Mouse (Mus musculus) heart, adult 2 months (tissue): Measurements from ENCODE around the gene Tsc1. TPM values are rescaled to one million over a fixed set of nuclear protein-coding genes. Genes with fewer than 3 reads are reported as not detected.
A peak's percentile ranks its signal among the peaks of the same experiment; 100 is the strongest.

Source experiments
- DNase-seq, 2 experiments: peaks; one replicate each; pipeline ENCODE4 v3.0.0; 2021
- H3K27ac ChIP-seq: fragments of 200-600 bp; 2 replicates; pipeline ENCODE4 v1.8.1; 2022
- H3K27me3 ChIP-seq: fragments of 200-500 bp; 2 replicates; pipeline ENCODE4 v1.6.1; 2012; ENCODE audit warnings: mild to moderate bottlenecking, low read length, inconsistent platforms, mixed read lengths; ENCODE audit not compliant: control insufficient read depth, insufficient read depth
- H3K36me3 ChIP-seq: fragments of 200-500 bp; 2 replicates; pipeline ENCODE4 v1.6.1; 2012; ENCODE audit warnings: low read length, inconsistent platforms; ENCODE audit not compliant: control insufficient read depth, insufficient read depth
- H3K4me1 ChIP-seq: fragments of 200-500 bp; 2 replicates; pipeline ENCODE4 v1.6.1; 2011; ENCODE audit warnings: low read length; ENCODE audit not compliant: control insufficient read depth, insufficient read depth
- H3K4me3 ChIP-seq: fragments of 200-600 bp; 2 replicates; pipeline ENCODE4 v1.8.1; 2022
- H3K79me2 ChIP-seq: fragments of 200-500 bp; replicated peaks from 2 replicates; pipeline ENCODE4 v1.6.1; 2012; ENCODE audit warnings: mild to moderate bottlenecking, inconsistent platforms, low read length, moderate library complexity, mixed read lengths; ENCODE audit not compliant: control insufficient read depth, insufficient read depth
- H3K9ac ChIP-seq: fragments of 200-500 bp; 2 replicates; pipeline ENCODE4 v1.6.1; 2012; ENCODE audit warnings: low read depth, mild to moderate bottlenecking, control low read depth, inconsistent platforms, low read length, mixed read lengths
- CTCF ChIP-seq: fragments of 200-600 bp; IDR thresholded peaks from 2 replicates; pipeline ENCODE4 v1.8.1; 2022; ENCODE audit warnings: antibody characterized with exemption, mild to moderate bottlenecking, moderate library complexity
- EP300 ChIP-seq: fragments of 200-500 bp; IDR thresholded peaks from 2 replicates; pipeline ENCODE4 v1.6.1; 2011; ENCODE audit warnings: low read depth, low read length, control low read depth; ENCODE audit not compliant: insufficient read depth
- POLR2A ChIP-seq: fragments of 200-500 bp; IDR thresholded peaks from 2 replicates; pipeline ENCODE4 v1.6.1; 2011; ENCODE audit warnings: mild to moderate bottlenecking, low read depth, low read length, control low read depth; ENCODE audit not compliant: insufficient read depth
- WGBS: fragments of 180-500 bp; shearing (Covaris S2); methylation state at CpG from one replicate; pipeline ENCODE4 v1.1.7; 2018; 5-methylcytosine and 5-hydroxymethylcytosine counted together
- intact Hi-C: fragments of 180-260 bp; cut with DNase I; formaldehyde crosslinking; loops from one replicate; pipeline ENCODE4 v1.15.1; 2025
- polyA plus RNA-seq: library from polyadenylated mRNA; depleted of rRNA; stranded (reverse); fragments of >200 nt; gene quantifications from 2 replicates; pipeline ENCODE4 v1.2.3, GENCODE M21; 2012
- total RNA-seq, 2 experiments: library from RNA; stranded (reverse); gene quantifications; 2 replicates each; pipeline ENCODE4 v1.2.3; 2021

Tsc1 gene
- total and polyA plus RNA-seq, 3 experiments: 11.5 to 29.3 (median 24.9) TPM

DNA sequence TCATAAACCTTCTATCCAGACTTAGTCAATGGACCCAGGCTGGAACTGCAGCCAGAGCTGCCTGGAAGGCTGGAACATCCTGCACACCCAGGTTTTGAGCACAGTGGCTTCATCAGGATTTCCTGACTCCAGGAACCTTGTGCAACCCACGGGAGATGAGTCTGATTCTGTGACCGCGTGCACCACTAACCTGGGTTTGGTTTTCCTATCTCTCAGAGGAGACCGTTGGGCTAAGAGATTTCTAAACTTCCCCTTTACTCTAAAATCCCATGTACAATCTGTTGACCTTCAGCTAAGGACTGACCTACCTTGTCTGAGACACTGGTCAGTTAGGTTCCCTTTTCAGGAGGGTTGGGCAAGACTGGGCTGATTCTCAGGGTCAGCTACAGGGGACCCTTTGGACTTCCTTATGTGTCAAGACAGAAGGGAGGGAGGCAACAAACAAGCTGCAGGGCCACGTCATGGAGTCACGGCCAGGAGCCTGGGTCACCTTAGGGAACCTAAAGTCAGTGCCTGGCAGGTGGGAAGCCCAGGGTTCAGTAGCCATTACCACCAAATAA, 22.2 kb upstream of the Tsc1 start:
- H3K27ac ChIP-seq: no peak overlapping the region
- no peak for DNase-seq
- no peaks in the 10 kb centered on the region for H3K36me3 ChIP-seq
- H3K79me2 ChIP-seq: no peaks in the 10 kb centered on the region
- H3K27me3 ChIP-seq: no peaks in the 10 kb centered on the region; the same call in 1 of the 2 replicates
- intact Hi-C loops: no loop called here
- 67% methylated on average over 6 of the region's 6 CpGs for WGBS
- no peaks in the 10 kb centered on the region for H3K4me1 ChIP-seq
- no peak overlapping the region for H3K9ac ChIP-seq
- TF ChIP-seq CTCF (no peak), POLR2A (no peak), EP300 (no peak)
- H3K4me3 ChIP-seq: no peak overlapping the region

DNA sequence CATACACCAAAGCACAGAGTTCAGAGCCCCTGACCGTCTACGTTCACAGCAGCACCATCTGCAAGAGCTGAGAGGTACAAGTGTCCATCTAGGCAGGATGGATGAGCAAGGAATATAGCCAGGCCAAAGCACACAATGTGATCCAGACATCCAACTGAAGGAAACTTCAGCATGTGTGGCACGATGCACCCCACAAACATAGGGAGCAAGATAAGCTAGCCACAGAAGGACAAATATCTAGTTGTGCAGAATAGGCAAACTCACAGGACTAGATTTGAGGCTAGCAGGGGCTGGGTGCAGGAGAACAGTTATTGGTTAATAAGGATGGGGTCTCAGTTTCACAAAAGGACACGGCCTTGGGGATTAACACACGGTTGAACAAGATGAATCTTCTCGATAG, 21.7 kb upstream of the Tsc1 start:
- Histone ChIP-seq H3K9ac (no peak overlapping the region), H3K4me1 (no peaks in the 10 kb centered on the region), H3K27me3 (no peaks in the 10 kb centered on the region; the same call in 1 of the 2 replicates), H3K4me3 (no peak overlapping the region), H3K36me3 (no peaks in the 10 kb centered on the region), H3K27ac (no peak overlapping the region), H3K79me2 (no peaks in the 10 kb centered on the region)
- 90% methylated on average over 6 of the region's 6 CpGs for WGBS
- no peak for TF ChIP-seq EP300
- TF ChIP-seq POLR2A: no peak
- TF ChIP-seq CTCF: no peak
- no peak for DNase-seq
- intact Hi-C loops: no loop called here

DNA sequence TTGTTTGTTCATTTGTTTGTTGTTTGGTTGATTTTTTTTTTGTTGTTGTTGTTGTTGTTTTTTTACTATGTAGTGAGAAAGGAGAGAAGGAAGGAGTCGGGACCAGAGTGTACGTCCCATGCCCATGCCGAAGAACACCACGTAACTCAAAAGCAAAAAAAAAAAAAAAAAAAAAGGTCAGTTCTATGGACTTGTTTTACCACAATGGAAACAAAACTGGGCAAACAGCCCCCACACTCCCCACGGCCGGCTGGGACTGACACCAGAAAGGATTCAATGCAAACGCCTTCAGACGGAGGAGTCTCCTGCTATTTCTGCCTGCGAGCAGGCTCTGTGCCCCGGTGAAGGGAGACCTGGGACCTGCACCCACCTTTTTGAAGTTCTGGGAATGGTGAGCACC, 20.5 kb upstream of the Tsc1 start:
- intact Hi-C loops: no loop called here
- DNase-seq: no peak
- Histone ChIP-seq H3K4me3 (no peak overlapping the region), H3K4me1 (no peaks in the 10 kb centered on the region), H3K36me3 (no peaks in the 10 kb centered on the region), H3K27me3 (no peaks in the 10 kb centered on the region; the same call in 1 of the 2 replicates), H3K27ac (no peak overlapping the region), H3K79me2 (no peaks in the 10 kb centered on the region), H3K9ac (no peak overlapping the region)
- no peak for TF ChIP-seq CTCF
- no peak for TF ChIP-seq POLR2A
- TF ChIP-seq EP300: no peak
- WGBS: 62% methylated on average over 10 of the region's 10 CpGs

DNA sequence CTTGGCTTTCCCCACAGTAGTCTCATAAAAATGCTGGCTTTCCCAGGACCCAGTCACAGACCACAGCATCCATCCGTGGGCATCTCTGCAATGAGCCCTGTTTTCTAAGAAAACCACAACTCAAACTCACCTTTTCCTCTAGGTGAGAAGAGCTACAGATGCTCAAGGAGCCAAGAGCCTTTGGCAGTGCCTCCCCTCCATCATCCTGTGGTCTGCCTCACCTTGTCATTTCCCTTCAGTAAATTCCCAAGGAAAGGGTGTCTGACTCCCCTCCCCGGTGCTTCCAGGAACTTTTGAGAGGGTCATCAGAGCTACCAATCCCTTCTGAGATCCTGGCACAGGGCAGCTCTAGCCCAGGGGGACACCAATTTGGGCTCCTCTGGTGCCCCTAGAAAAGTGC, 19.9 kb upstream of the Tsc1 start:
- 14% methylated on average over 2 of the region's 2 CpGs for WGBS
- Histone ChIP-seq H3K27me3 (no peaks in the 10 kb centered on the region; the same call in 1 of the 2 replicates), H3K27ac (no peak overlapping the region), H3K79me2 (no peaks in the 10 kb centered on the region), H3K9ac (no peak overlapping the region), H3K4me3 (no peak overlapping the region), H3K36me3 (no peaks in the 10 kb centered on the region), H3K4me1 (no peaks in the 10 kb centered on the region)
- intact Hi-C loops: no loop called here
- TF ChIP-seq EP300 (no peak), POLR2A (no peak), CTCF (no peak)
- no peak for DNase-seq

DNA sequence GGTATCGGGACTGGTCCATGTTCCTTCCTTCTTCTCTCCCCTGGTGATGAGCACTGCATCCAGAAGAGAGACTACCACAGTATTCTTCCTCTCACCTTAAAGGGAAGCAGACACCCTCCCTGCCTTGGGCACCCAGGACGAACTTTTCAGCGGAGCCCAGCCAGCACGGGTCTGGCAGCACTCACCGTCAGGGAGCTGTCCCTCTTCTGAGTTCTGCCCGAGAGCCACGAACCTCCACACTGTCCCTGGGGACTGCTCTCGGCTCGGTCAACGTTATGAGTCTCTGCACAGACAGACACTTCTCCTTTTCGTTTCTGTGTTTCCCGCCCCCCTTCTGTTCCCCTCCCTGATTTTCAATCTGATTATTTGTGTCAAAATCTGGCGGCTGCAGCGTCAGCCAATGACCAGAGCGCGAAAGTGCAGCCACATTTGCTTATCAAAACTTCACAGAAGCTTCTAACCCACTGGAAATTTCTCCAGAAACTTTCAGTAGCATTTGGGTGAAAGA, 19.3 kb upstream of the Tsc1 start, which contains the start of gene Gfi1b:
Gfi1b (minus strand) TSS at position 319 of the 508 bp plus-strand sequence.
- no peaks in the 10 kb centered on the region; the same call in 1 of the 2 replicates for H3K27me3 ChIP-seq
- DNase-seq: peak in 1 of 2 experiments; percentile 35
- no peaks in the 10 kb centered on the region for H3K36me3 ChIP-seq
- 6% methylated on average over 16 of the region's 16 CpGs for WGBS
- H3K27ac ChIP-seq: no peak within 1 kb of the TSS
- H3K79me2 ChIP-seq: no peaks in the 10 kb centered on the region
- no peak for TF ChIP-seq EP300
- TF ChIP-seq POLR2A: no peak
- TF ChIP-seq CTCF: no peak
- no peaks in the 10 kb centered on the region for H3K4me1 ChIP-seq
- H3K9ac ChIP-seq: no peak within 1 kb of the TSS
- intact Hi-C loops: loop anchor here (1.0 kb wide), 1 partner anchor 28 kb away; no protein-coding TSS in a partner anchor
- H3K4me3 ChIP-seq: no peak within 1 kb of the TSS

DNA sequence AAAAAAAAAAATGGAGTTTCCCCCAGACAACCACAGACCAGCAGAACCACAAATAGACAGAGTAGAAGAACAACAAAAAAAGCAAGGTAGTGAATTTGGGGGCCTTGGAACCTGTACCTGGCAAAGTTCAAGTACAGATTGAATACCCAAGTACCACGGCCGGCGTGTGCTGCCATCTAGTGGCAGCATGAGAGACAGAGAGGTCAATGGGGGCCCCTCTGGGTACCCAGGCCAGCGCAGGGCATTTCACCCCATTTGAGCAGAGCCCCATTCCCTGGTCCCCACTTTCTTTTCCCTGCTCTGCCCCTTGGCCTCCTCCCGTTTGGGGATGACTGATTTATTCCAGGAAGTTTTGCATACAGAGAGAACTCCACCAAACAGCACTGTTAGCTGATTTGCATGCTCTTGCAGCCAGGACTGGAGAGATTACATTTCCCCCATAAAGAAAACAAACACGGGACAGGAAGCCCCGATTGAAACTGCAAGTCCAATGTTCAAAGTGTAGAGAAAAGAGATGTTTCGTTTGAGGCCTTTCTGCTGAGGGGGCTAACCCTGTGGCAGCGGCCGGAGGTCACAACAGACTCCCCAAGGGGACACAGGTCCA, 18.4 kb upstream of the Tsc1 start:
- Histone ChIP-seq H3K4me1 (no peaks in the 10 kb centered on the region), H3K79me2 (no peaks in the 10 kb centered on the region), H3K27me3 (no peaks in the 10 kb centered on the region; the same call in 1 of the 2 replicates), H3K9ac (no peak overlapping the region), H3K36me3 (no peaks in the 10 kb centered on the region), H3K4me3 (no peak overlapping the region), H3K27ac (no peak overlapping the region)
- WGBS: 18% methylated on average over 10 of the region's 10 CpGs
- DNase-seq: peak; percentile 20 to 46
- intact Hi-C loops: loop anchor here (1.0 kb wide), 1 partner anchor 29 kb away; no protein-coding TSS in a partner anchor
- peak; percentile 83 for TF ChIP-seq CTCF
- TF ChIP-seq EP300: no peak
